Mouse (Mus musculus): ENCODE results near the gene Diexf. TPM values are rescaled to one million over a fixed set of nuclear protein-coding genes. Genes with fewer than 3 reads are reported as not detected.

The Diexf gene
- total RNA-seq, 1 experiment: 25.6 TPM

GRCm38 (mm10) chr1:193083051-193083450 is 47.0 kb downstream of the Diexf start:
- no peak overlapping the region for H3K9ac ChIP-seq (ENCODE audit: insufficient read depth, low read depth, low read length, poor library complexity, severe bottlenecking)
- no peaks in the 10 kb centered on the region for H3K9me3 ChIP-seq (ENCODE audit: control insufficient read depth, insufficient read depth, low read depth, low read length)
- TF ChIP-seq MAFK (IDR thresholded peaks at IDR 0.05; ENCODE audit: insufficient read depth, low read depth, low read length): no peak
- TF ChIP-seq ZC3H11A (IDR thresholded peaks at IDR 0.05; ENCODE audit: borderline replicate concordance, low read depth, low read length): no peak
- no peak for TF ChIP-seq HCFC1 (IDR thresholded peaks at IDR 0.05; ENCODE audit: borderline replicate concordance, insufficient read depth, low read length)
- no peak for TF ChIP-seq CHD2 (IDR thresholded peaks at IDR 0.05; ENCODE audit: low read depth, low read length)
- TF ChIP-seq ZNF384 (IDR thresholded peaks at IDR 0.05; ENCODE audit: low read depth, low read length): no peak
- H3K4me1 ChIP-seq (ENCODE audit: control insufficient read depth in 2 of 2, insufficient read depth in 2 of 2, low read length in 2 of 2, poor library complexity in 1 of 2): no peaks in the 10 kb centered on the region
- in situ Hi-C loops (cut with MboI; ENCODE audit: low sequenced_read_pairs in 2 of 2, unreplicated experiment in 2 of 2): loop anchor here (25.0 kb wide), 2 partner anchors 321 to 346 kb away; partner anchors contain the start of gene Hhat (in 1 of the 2)
- no peak for DNase-seq (ENCODE audit: low read depth, low spot score)
- no peak overlapping the region for H3K27ac ChIP-seq (ENCODE audit: insufficient read depth, low read depth, low read length, poor library complexity, severe bottlenecking)
- H3K36me3 ChIP-seq (ENCODE audit: control insufficient read depth, insufficient read depth, low read length, poor library complexity, severe bottlenecking): no peaks in the 10 kb centered on the region
- no peak overlapping the region for H3K4me3 ChIP-seq (ENCODE audit: insufficient read depth in 1 of 2, low read depth in 1 of 2, low read length in 2 of 2, poor library complexity in 1 of 2, severe bottlenecking in 1 of 2)

- Histone ChIP-seq H3K36me3 (ENCODE audit: control insufficient read depth, insufficient read depth, low read length, poor library complexity, severe bottlenecking) (no peaks in the 10 kb centered on the region), H3K4me1 (ENCODE audit: control insufficient read depth in 2 of 2, insufficient read depth in 2 of 2, low read length in 2 of 2, poor library complexity in 1 of 2) (no peaks in the 10 kb centered on the region), H3K9me3 (ENCODE audit: control insufficient read depth, insufficient read depth, low read depth, low read length) (no peaks in the 10 kb centered on the region), H3K4me3 (ENCODE audit: insufficient read depth in 1 of 2, low read depth in 1 of 2, low read length in 2 of 2, poor library complexity in 1 of 2, severe bottlenecking in 1 of 2) (no peak overlapping the region), H3K9ac (ENCODE audit: insufficient read depth, low read depth, low read length, poor library complexity, severe bottlenecking) (no peak overlapping the region), H3K27ac (ENCODE audit: insufficient read depth, low read depth, low read length, poor library complexity, severe bottlenecking) (no peak overlapping the region)
- DNase-seq (ENCODE audit: low read depth, low spot score): no peak
- in situ Hi-C loops (cut with MboI; ENCODE audit: low sequenced_read_pairs in 2 of 2, unreplicated experiment in 2 of 2): loop anchor here (25.0 kb wide), 2 partner anchors 320 to 345 kb away; partner anchors contain the start of gene Hhat (in 1 of the 2)
- TF ChIP-seq HCFC1 (IDR thresholded peaks at IDR 0.05; ENCODE audit: borderline replicate concordance, insufficient read depth, low read length): no peak
- TF ChIP-seq MAFK (IDR thresholded peaks at IDR 0.05; ENCODE audit: insufficient read depth, low read depth, low read length): no peak
- no peak for TF ChIP-seq ZNF384 (IDR thresholded peaks at IDR 0.05; ENCODE audit: low read depth, low read length)
- no peak for TF ChIP-seq ZC3H11A (IDR thresholded peaks at IDR 0.05; ENCODE audit: borderline replicate concordance, low read depth, low read length)
- no peak for TF ChIP-seq CHD2 (IDR thresholded peaks at IDR 0.05; ENCODE audit: low read depth, low read length)
Measured at GRCm38 (mm10) chr1:193082311-193082921, 47.7 kb downstream of the Diexf start.

- no peak for DNase-seq (ENCODE audit: low read depth, low spot score)
- Histone ChIP-seq H3K4me1 (ENCODE audit: control insufficient read depth in 2 of 2, insufficient read depth in 2 of 2, low read length in 2 of 2, poor library complexity in 1 of 2) (no peaks in the 10 kb centered on the region), H3K27ac (ENCODE audit: insufficient read depth, low read depth, low read length, poor library complexity, severe bottlenecking) (no peak overlapping the region), H3K9me3 (ENCODE audit: control insufficient read depth, insufficient read depth, low read depth, low read length) (no peaks in the 10 kb centered on the region), H3K4me3 (ENCODE audit: insufficient read depth in 1 of 2, low read depth in 1 of 2, low read length in 2 of 2, poor library complexity in 1 of 2, severe bottlenecking in 1 of 2) (no peak overlapping the region), H3K9ac (ENCODE audit: insufficient read depth, low read depth, low read length, poor library complexity, severe bottlenecking) (no peak overlapping the region), H3K36me3 (ENCODE audit: control insufficient read depth, insufficient read depth, low read length, poor library complexity, severe bottlenecking) (no peaks in the 10 kb centered on the region)
- in situ Hi-C loops (cut with MboI; ENCODE audit: low sequenced_read_pairs in 2 of 2, unreplicated experiment in 2 of 2): no loop called here
- TF ChIP-seq MAFK (IDR thresholded peaks at IDR 0.05; ENCODE audit: insufficient read depth, low read depth, low read length) (no peak), CHD2 (IDR thresholded peaks at IDR 0.05; ENCODE audit: low read depth, low read length) (no peak), HCFC1 (IDR thresholded peaks at IDR 0.05; ENCODE audit: borderline replicate concordance, insufficient read depth, low read length) (no peak), ZC3H11A (IDR thresholded peaks at IDR 0.05; ENCODE audit: borderline replicate concordance, low read depth, low read length) (no peak), ZNF384 (IDR thresholded peaks at IDR 0.05; ENCODE audit: low read depth, low read length) (no peak)
Measured at GRCm38 (mm10) chr1:193062618-193063017, 67.5 kb downstream of the Diexf start.

GRCm38 (mm10) chr1:193060167-193060566 is 69.9 kb downstream of the Diexf start:
- no peaks in the 10 kb centered on the region for H3K4me1 ChIP-seq (ENCODE audit: control insufficient read depth in 2 of 2, insufficient read depth in 2 of 2, low read length in 2 of 2, poor library complexity in 1 of 2)
- in situ Hi-C loops (cut with MboI; ENCODE audit: low sequenced_read_pairs in 2 of 2, unreplicated experiment in 2 of 2): no loop called here
- H3K27ac ChIP-seq (ENCODE audit: insufficient read depth, low read depth, low read length, poor library complexity, severe bottlenecking): no peak overlapping the region
- no peak for DNase-seq (ENCODE audit: low read depth, low spot score)
- no peak overlapping the region for H3K9ac ChIP-seq (ENCODE audit: insufficient read depth, low read depth, low read length, poor library complexity, severe bottlenecking)
- TF ChIP-seq HCFC1 (IDR thresholded peaks at IDR 0.05; ENCODE audit: borderline replicate concordance, insufficient read depth, low read length) (no peak), CHD2 (IDR thresholded peaks at IDR 0.05; ENCODE audit: low read depth, low read length) (no peak), ZNF384 (IDR thresholded peaks at IDR 0.05; ENCODE audit: low read depth, low read length) (no peak), ZC3H11A (IDR thresholded peaks at IDR 0.05; ENCODE audit: borderline replicate concordance, low read depth, low read length) (no peak), MAFK (IDR thresholded peaks at IDR 0.05; ENCODE audit: insufficient read depth, low read depth, low read length) (no peak)
- H3K36me3 ChIP-seq (ENCODE audit: control insufficient read depth, insufficient read depth, low read length, poor library complexity, severe bottlenecking): no peaks in the 10 kb centered on the region
- H3K4me3 ChIP-seq (ENCODE audit: insufficient read depth in 1 of 2, low read depth in 1 of 2, low read length in 2 of 2, poor library complexity in 1 of 2, severe bottlenecking in 1 of 2): no peak overlapping the region
- H3K9me3 ChIP-seq (ENCODE audit: control insufficient read depth, insufficient read depth, low read depth, low read length): no peaks in the 10 kb centered on the region
